Mouse (Mus musculus): Measurements from ENCODE around the gene Csnk2b.

GRCm38 (mm10) chr17:35155451-35155850 lies 33.6 kb upstream of the Csnk2b start:
- TF ChIP-seq CTCF (IDR thresholded peaks at IDR 0.05; ENCODE audit: insufficient read depth, low read depth, low read length) (no peak), POLR2A (IDR thresholded peaks at IDR 0.05; ENCODE audit: insufficient read depth, low read depth, low read length) (no peak)

Data from olfactory bulb, adult 2 months (tissue).